Mouse (Mus musculus): Measurements from ENCODE around the gene Arl14ep. TPM values are rescaled to one million over a fixed set of nuclear protein-coding genes. Genes with fewer than 3 reads are reported as not detected.

The Arl14ep gene
- total RNA-seq, 2 experiments from 2014 or later = 24.5 to 25.9 TPM

DNA sequence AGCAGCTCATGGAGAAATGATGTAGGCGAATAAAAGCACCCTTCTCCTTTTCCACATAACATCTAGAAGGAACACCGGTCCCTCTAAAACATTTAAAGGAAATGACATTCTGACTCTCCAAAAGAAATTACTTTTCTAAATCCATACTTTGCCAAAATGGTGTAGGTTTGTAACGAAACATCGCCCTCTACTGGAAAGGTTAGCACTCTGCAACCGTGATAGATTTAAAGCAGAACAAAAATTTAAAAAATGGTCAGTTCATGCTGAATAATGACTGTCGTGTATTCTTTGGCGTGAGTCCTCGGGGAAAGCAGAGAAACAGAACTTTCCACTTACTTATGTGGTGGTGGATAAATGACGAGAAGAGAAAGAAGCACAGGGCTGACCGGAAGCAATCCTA, 18.6 kb downstream of the Arl14ep start:
- peak; percentile 78 for ATAC-seq (ENCODE audit: poor library complexity, severe bottlenecking)

DNA sequence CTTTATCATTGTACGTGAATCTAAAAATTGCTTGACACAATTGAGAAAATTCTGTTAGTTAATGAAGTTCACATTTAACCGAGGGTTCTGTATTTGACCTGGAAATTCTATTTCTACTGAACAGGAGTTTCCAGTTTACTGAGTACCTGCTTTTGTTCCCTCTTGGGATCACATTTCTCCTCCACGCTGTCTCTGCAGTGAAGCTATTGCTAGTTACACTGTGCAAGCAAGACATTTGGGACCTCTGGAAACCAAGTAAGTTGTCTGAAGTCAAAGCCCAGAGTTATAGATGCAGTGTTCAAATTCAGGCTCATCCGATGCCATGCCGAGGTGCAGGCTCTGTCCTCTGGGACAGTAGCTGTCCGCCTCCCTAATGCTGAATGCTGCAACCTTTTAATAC, 19.2 kb downstream of the Arl14ep start:
- ATAC-seq (ENCODE audit: poor library complexity, severe bottlenecking) = no peak

GRCm38 (mm10) chr2:106942451-106942850, 31.8 kb downstream of the Arl14ep start:
- ATAC-seq (ENCODE audit: poor library complexity, severe bottlenecking) = no peak

DNA sequence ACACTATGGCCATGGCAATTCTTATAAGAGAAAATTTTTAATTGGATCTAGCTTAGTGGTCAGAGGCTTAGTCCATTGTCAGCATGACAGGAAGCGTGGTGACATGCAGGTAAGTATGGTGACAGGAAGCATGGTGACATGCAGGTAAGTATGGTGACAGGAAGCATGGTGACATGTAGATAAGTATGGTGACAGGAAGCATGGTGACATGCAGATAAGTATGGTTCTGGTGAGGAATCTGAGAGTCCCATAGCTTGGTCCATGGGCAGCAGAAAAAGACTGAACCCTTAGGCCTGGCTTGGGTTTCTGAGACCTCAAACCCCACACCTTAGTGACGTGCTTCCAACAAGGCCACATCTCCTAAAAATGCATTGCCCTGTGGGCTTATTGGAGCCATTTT, 38.5 kb downstream of the Arl14ep start:
- no peak for ATAC-seq (ENCODE audit: poor library complexity, severe bottlenecking)

DNA sequence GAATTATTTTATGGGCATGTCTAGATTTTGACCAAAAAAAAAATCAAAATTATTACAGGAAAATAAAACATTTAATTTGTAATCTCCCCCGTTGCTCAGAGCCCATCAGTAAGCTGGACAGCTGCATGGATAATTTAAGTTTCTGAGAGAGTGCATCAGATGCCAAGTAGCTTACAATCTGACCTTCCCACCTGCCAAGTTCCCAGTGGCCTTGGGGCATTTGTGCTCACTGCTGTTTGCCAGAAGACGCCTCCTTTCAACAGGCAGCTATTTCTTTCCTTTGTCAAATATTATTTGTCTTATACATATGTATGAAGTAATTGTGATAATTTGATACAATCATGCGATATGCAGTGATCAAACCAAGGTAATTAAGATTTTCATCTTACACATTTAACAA, 44.3 kb downstream of the Arl14ep start:
- ATAC-seq (ENCODE audit: poor library complexity, severe bottlenecking) = no peak

Other genes with a start within 250 kb of the Arl14ep start
- not detected in 2 replicates for gene Fshb, start 85.2 kb upstream of the Arl14ep start, total RNA-seq (2015)
- gene Fshb, start 85.2 kb upstream of the Arl14ep start, total RNA-seq (2017) = not detected in 2 replicates

Measured in megakaryocyte, adult 5-6 weeks (primary cell).